Mouse (Mus musculus) hindbrain, embryonic 12.5 days (tissue): ENCODE measurements around the gene Sgcb. TPM values are rescaled to one million over a fixed set of nuclear protein-coding genes. Genes with fewer than 3 reads are reported as not detected.

Experiments
- ATAC-seq: fragments of 200-750 bp; cut with Nextera tagmentation; 2 replicates; pipeline ENCODE4 v1.8.0; 2017; ENCODE audit warnings: moderate TSS enrichment; ENCODE audit not compliant: low FRiP score
- H3K27ac ChIP-seq: fragments of 300-500 bp; sonication (generic); 2 replicates; pipeline ENCODE4 v1.5.1; 2016; ENCODE audit warnings: mild to moderate bottlenecking
- H3K27me3 ChIP-seq: fragments of 300-500 bp; sonication (generic); 2 replicates; pipeline ENCODE4 v1.6.1; 2016; ENCODE audit warnings: mild to moderate bottlenecking
- H3K36me3 ChIP-seq: fragments of 300-500 bp; sonication (generic); 2 replicates; pipeline ENCODE4 v1.6.1; 2016; ENCODE audit warnings: mild to moderate bottlenecking
- H3K4me1 ChIP-seq: fragments of 300-500 bp; sonication (generic); 2 replicates; pipeline ENCODE4 v1.6.1; 2016
- H3K4me2 ChIP-seq: fragments of 300-500 bp; sonication (generic); replicated peaks from 2 replicates; pipeline ENCODE4 v1.6.1; 2016; ENCODE audit warnings: mild to moderate bottlenecking
- H3K4me3 ChIP-seq: fragments of 300-500 bp; sonication (generic); 2 replicates; pipeline ENCODE4 v1.5.1; 2016; ENCODE audit warnings: mild to moderate bottlenecking
- H3K9ac ChIP-seq: fragments of 300-500 bp; sonication (generic); 2 replicates; pipeline ENCODE4 v1.6.1; 2016; ENCODE audit warnings: mild to moderate bottlenecking, moderate library complexity
- H3K9me3 ChIP-seq: fragments of 300-500 bp; sonication (generic); replicated peaks from 2 replicates; pipeline ENCODE4 v1.6.1; 2016; ENCODE audit warnings: mild to moderate bottlenecking
- WGBS: fragments of 180-500 bp; shearing (Covaris S2); methylation state at CpG from one replicate; pipeline ENCODE4 v1.1.7; 2016; 5-methylcytosine and 5-hydroxymethylcytosine counted together
- polyA plus RNA-seq: library from polyadenylated mRNA; unstranded; fragments of >200 nt; fragmentation: Nextera tagmentation; extraction: Ambion mirVana; gene quantifications from 2 replicates; pipeline ENCODE4 v1.2.1, GENCODE M21; 2016

Sgcb gene
- polyA plus RNA-seq, 1 experiment from 2014 or later, result 26.5 TPM

DNA sequence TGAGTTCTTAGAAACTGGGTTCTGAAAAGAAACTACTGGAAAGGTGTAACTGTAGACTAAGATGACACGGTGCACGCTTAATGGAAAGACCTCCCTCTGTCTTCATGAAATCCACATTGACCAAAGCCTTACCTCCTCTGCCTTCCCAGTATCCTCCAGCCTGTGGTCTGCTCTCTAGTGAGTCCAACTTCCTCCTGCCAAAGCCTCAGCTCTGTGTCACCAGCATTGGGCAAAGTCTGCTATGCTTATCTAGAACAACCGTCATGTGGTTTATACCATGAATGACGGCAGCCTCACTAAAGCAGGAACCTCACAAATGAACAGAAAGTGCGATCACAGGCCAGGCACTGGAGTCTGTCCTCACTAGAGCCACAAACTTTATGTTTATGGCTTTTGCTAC, 17.4 kb downstream of the Sgcb start:
- H3K4me2 ChIP-seq, result no peak overlapping the region
- 88% methylated on average over 5 of the region's 5 CpGs for WGBS
- no peak overlapping the region for H3K27ac ChIP-seq
- H3K9ac ChIP-seq, result no peak overlapping the region
- no peak for ATAC-seq
- H3K4me3 ChIP-seq, result no peak overlapping the region
- 0 out of 2 replicates have a peak, but pooled peaks cover 4% of the 10 kb centered on the region for H3K9me3 ChIP-seq
- H3K36me3 ChIP-seq, result peaks cover 15% of the 10 kb centered on the region
- peaks cover 9% of the 10 kb centered on the region for H3K4me1 ChIP-seq
- no peaks in the 10 kb centered on the region; the same call in 1 of the 2 replicates for H3K27me3 ChIP-seq

DNA sequence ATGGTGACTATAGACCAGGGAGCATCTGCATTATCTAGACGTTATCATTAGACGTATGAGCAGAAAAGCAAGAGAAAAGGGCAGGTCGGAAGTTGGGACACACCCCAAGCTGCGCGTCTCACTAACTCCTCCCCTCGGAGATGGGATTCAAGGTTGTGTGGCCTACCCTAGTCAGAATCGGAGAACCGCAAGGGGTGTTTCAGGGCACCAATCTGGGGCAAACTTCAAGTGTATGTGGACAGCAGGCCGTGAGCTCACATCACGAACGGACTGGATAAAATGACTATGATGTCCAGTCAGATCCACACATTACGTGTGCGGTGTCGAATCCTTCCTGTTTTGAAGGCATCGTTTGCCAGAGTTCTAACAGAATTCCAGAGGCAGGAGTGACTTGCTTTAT, 19.6 kb downstream of the Sgcb start:
- Histone ChIP-seq H3K27me3 (no peaks in the 10 kb centered on the region; the same call in 1 of the 2 replicates), H3K36me3 (no peaks in the 10 kb centered on the region), H3K4me3 (no peak overlapping the region), H3K9ac (no peak overlapping the region), H3K27ac (no peak overlapping the region), H3K9me3 (no peaks in the 10 kb centered on the region), H3K4me1 (peaks cover 9% of the 10 kb centered on the region), H3K4me2 (no peak overlapping the region)
- ATAC-seq, result no peak
- WGBS, result 76% methylated on average over 15 of the region's 15 CpGs

DNA sequence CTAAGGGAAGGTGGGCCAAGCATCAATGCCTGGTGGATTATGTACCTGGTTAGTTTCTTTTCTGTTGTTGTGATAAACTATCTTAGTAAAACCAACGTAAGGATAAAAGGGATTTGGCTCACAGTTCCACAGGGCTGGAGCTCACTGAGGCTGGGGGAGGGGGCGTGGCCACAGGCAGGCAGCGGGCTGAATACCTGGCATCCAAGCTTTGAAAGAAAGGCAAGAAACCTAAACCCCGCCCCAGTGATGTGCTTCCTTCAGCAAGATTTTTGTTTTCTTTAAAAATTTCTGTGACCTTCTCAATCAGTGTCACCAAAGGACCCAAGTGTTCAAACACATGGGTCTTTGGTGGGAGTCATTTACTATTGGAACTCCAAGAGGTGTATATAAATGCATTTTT, 20.0 kb downstream of the Sgcb start:
- 49% methylated on average over 4 of the region's 4 CpGs for WGBS
- Histone ChIP-seq H3K4me1 (peaks cover 9% of the 10 kb centered on the region), H3K9ac (no peak overlapping the region), H3K4me3 (no peak overlapping the region), H3K36me3 (no peaks in the 10 kb centered on the region), H3K4me2 (no peak overlapping the region), H3K27me3 (no peaks in the 10 kb centered on the region; the same call in 1 of the 2 replicates), H3K9me3 (no peaks in the 10 kb centered on the region), H3K27ac (no peak overlapping the region)
- ATAC-seq, result no peak

DNA sequence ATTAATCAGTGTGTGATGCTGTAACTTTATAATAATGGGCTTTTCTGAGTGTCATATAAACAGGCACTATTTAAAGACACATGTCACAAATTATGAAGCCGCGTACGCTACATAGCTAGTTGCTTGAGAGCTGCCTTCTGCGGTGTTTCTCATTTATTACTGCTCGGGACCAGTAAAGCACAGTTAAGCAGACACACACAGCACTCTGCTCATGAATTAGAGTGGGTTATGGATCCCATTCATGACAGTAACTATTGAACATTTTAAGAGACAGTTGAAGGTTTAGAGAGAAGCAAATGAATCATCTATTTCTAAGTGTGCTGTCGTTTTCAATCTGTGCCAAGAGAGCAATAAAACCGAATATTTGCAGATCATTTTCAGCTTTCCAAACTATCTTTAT, 20.7 kb downstream of the Sgcb start:
- Histone ChIP-seq H3K4me1 (peaks cover 9% of the 10 kb centered on the region), H3K9ac (no peak overlapping the region), H3K27me3 (no peaks in the 10 kb centered on the region; the same call in 1 of the 2 replicates), H3K4me3 (no peak overlapping the region), H3K9me3 (no peaks in the 10 kb centered on the region), H3K36me3 (no peaks in the 10 kb centered on the region), H3K27ac (no peak overlapping the region), H3K4me2 (no peak overlapping the region)
- ATAC-seq, result no peak
- WGBS, result 93% methylated on average over 7 of the region's 7 CpGs

DNA sequence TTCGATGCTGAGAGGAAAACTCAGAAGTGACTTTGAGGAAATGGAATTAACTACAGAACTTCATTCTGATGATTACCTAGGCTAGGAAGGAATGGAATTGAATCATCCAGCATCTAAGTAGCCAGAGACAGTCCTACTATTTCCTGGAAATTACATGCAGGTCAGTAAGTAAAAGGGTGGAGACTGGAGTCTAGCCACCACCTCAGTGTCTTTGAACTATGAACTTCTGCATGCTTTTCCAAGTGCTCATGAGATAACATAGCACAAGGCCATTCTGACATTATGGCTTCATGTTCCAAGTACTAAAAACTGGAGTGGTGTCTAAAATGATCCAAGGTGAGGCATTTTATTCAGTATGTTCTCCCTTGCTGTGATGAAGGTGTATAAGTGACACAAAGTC, 22.1 kb downstream of the Sgcb start:
- Histone ChIP-seq H3K4me1 (no peaks in the 10 kb centered on the region), H3K27ac (no peak overlapping the region), H3K9me3 (no peaks in the 10 kb centered on the region), H3K9ac (no peak overlapping the region), H3K4me3 (no peak overlapping the region), H3K36me3 (no peaks in the 10 kb centered on the region), H3K4me2 (no peak overlapping the region), H3K27me3 (no peaks in the 10 kb centered on the region; the same call in 1 of the 2 replicates)
- no peak for ATAC-seq
- 74% methylated on average over 1 of the region's 1 CpGs for WGBS

DNA sequence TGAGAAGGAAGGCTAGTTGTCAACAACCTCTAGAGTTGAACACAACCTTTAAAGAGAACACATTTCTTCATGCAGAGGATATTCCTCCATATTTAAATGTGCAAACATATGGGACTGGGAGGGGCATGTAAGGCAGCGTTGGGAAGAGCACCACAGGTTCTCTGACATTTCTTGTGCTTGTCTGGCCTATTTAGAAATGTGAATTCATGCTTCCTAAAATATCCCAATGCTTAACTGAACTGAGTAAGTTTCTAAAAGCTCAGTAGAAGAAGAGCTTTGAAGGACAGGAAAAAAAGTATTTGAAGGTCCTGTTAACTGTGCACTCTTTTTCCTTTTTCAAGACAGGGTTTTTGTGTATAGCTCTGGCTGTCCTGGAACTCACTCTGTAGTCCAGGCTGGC, 28.6 kb downstream of the Sgcb start:
- ATAC-seq, result no peak
- Histone ChIP-seq H3K27ac (no peak overlapping the region), H3K4me2 (no peak overlapping the region), H3K9me3 (no peaks in the 10 kb centered on the region), H3K4me3 (no peak overlapping the region), H3K4me1 (no peaks in the 10 kb centered on the region), H3K36me3 (no peaks in the 10 kb centered on the region), H3K27me3 (no peaks in the 10 kb centered on the region), H3K9ac (no peak overlapping the region)
- WGBS, result 80% methylated on average over 1 of the region's 1 CpGs

DNA sequence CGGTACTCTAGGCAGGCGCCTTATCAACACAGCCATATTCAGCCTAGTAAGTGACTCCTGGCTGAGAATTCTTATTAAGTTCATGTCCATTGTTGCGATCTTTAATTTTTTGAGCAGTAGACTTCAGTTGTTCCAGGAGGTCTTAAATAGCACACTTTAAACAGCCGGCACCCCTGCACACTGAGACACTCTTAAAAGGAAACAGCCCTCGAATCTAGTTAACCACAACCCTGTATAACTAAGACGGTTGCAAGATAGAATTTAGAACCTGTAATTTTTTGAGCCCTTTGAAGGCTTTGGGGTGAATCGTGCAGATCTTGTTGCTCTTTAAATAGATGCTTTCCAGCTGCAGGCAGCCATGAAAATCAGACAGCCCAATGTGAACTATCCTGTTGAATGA, 32.4 kb downstream of the Sgcb start:
- Histone ChIP-seq H3K36me3 (no peaks in the 10 kb centered on the region), H3K4me2 (no peak overlapping the region), H3K9ac (no peak overlapping the region), H3K4me3 (no peak overlapping the region), H3K4me1 (no peaks in the 10 kb centered on the region), H3K27me3 (no peaks in the 10 kb centered on the region), H3K27ac (no peak overlapping the region), H3K9me3 (no peaks in the 10 kb centered on the region)
- WGBS, result 85% methylated on average over 7 of the region's 7 CpGs
- no peak for ATAC-seq

DNA sequence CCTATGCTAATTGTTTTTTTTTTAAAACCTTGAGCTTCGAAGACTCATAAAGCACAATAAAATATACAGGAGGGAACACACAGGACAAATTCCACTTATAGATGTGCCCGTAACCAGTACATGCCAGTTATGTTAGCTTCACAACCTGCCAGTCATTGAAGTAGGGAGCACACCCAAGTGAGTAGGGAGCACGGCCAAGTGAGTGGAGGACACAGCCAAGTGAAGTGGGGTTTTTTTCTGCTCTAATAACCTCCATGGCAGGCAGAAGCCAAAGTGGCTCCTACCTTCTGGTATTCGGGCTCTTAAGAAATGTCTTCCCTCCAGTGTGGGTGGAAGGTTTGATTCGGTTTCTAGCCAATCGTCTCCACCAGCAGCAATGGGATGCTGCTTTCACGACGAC, 34.3 kb downstream of the Sgcb start:
- Histone ChIP-seq H3K4me1 (no peaks in the 10 kb centered on the region), H3K9me3 (peaks cover 5% of the 10 kb centered on the region; the same call in 1 of the 2 replicates), H3K4me2 (no peak overlapping the region), H3K36me3 (no peaks in the 10 kb centered on the region), H3K4me3 (no peak overlapping the region), H3K9ac (no peak overlapping the region), H3K27ac (no peak overlapping the region), H3K27me3 (no peaks in the 10 kb centered on the region)
- 92% methylated on average over 8 of the region's 8 CpGs for WGBS
- ATAC-seq, result no peak

DNA sequence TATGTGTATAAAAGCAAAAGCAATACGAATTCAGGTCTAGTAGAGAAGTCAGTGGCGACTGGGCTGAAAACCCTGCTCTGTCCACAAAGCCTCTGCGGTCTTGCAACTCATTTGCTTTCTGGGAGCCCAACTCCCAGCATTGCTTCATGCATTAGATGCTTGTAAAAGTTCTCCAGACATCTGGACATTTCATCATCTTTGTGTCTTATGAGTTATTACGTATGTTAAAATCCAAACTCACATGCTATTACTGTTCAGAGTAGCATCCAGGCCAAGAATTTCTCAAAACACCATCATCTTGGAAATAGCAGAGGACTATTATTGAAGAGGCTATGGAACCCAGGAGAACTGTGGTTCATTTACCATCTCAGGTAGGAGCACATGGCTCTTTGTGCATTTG, 36.5 kb downstream of the Sgcb start:
- Histone ChIP-seq H3K27me3 (no peaks in the 10 kb centered on the region), H3K4me3 (no peak overlapping the region), H3K27ac (no peak overlapping the region), H3K9me3 (peaks cover 13% of the 10 kb centered on the region), H3K4me2 (no peak overlapping the region), H3K9ac (no peak overlapping the region), H3K36me3 (no peaks in the 10 kb centered on the region), H3K4me1 (no peaks in the 10 kb centered on the region)
- no peak for ATAC-seq
- 98% methylated on average over 4 of the region's 4 CpGs for WGBS

DNA sequence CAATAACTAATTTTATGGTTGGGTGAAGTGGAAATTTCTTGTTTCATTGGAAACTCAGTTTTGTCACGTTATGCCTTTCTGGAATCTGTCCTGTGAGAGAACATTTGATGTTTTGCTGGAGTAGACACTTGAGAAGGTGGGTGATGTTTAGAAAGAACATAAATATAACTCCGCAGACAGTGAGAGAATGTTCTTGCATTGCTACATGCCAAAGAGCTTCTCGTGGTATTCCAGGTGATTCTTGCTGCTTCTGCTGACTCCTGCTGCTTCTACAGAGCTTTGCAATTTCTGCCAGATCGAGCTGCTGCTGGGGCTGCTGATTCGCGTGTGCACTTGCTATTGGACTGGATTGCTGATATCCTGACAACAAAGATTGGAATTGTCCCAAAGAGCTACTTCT, 42.6 kb downstream of the Sgcb start:
- Histone ChIP-seq H3K4me3 (no peak overlapping the region), H3K4me2 (no peak overlapping the region), H3K27me3 (no peaks in the 10 kb centered on the region), H3K9me3 (peaks cover 14% of the 10 kb centered on the region), H3K36me3 (no peaks in the 10 kb centered on the region), H3K27ac (no peak overlapping the region), H3K4me1 (peaks cover 8% of the 10 kb centered on the region; the same call in 1 of the 2 replicates), H3K9ac (no peak overlapping the region)
- WGBS, result 84% methylated on average over 6 of the region's 6 CpGs
- ATAC-seq, result no peak

DNA sequence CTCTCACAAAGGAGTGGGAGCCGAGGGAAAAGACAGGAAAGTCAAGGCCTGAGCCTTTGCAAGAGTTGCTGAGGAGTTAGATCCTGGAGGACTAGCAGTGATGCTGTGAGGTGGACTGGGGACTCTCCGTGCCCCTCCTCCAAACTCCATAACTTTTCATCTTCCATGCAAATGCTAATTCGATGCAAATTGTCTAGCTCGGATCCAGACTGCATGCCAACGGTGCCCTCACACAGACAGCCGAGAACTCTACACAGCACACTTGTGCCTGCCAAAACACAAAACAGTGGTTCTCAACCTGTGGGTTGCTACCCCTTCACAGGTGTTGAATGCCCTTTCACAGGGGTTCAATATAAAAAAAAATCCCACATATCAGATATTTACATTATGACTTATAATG, 43.0 kb downstream of the Sgcb start:
- Histone ChIP-seq H3K27me3 (no peaks in the 10 kb centered on the region), H3K4me1 (peaks cover 10% of the 10 kb centered on the region; the same call in 1 of the 2 replicates), H3K9ac (no peak overlapping the region), H3K27ac (no peak overlapping the region), H3K9me3 (peaks cover 11% of the 10 kb centered on the region), H3K4me3 (no peak overlapping the region), H3K4me2 (no peak overlapping the region), H3K36me3 (no peaks in the 10 kb centered on the region)
- WGBS, result 78% methylated on average over 6 of the region's 6 CpGs
- ATAC-seq, result no peak

DNA sequence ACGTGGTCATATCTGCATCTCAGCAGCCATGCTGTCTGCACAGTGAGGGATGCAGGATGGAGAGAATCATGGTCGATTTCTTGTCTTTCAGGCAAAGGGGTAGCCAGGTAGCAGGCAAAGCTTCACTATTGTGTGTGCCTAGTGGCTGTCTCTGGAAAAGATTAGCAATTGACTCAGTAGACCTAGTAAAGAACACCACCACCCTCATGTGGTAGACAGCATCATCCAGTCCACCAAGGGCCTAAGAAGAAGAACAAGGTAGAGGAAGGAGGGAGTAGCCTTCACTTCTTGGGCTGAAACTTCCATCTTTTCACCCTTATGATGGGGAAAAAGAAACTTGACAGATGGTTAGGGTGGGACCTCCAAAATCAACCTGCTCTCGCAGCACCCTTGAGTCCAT, 44.7 kb downstream of the Sgcb start:
- Histone ChIP-seq H3K27ac (no peak overlapping the region), H3K36me3 (no peaks in the 10 kb centered on the region), H3K27me3 (no peaks in the 10 kb centered on the region), H3K4me2 (no peak overlapping the region), H3K4me3 (no peak overlapping the region), H3K4me1 (peaks cover 17% of the 10 kb centered on the region), H3K9me3 (peaks cover 11% of the 10 kb centered on the region), H3K9ac (no peak overlapping the region)
- WGBS, result 80% methylated on average over 3 of the region's 3 CpGs
- ATAC-seq, result no peak

DNA sequence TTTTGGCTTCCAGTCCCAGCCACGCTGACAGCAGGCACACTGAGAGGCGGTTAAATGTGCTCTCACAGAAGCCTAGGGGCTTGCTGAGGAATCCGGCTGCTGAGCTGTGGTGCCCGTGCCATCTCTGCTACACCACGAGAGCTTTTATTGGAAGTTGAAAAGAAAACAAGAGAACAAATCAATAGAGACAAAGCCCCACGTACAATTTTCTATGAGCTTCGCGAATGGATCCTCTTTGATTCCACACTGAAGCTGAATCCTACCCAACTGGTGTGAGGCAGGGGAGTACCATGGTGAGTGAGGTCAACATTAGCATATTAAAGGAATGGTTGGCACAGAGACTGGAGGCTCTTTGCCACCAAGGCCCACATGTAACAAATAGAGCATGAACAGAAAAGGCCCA, 46.2 kb downstream of the Sgcb start:
- 40% methylated on average over 8 of the region's 8 CpGs for WGBS
- H3K4me2 ChIP-seq, result no peak overlapping the region
- peaks cover 17% of the 10 kb centered on the region for H3K4me1 ChIP-seq
- no peak for ATAC-seq
- H3K4me3 ChIP-seq, result no peak overlapping the region
- H3K27me3 ChIP-seq, result no peaks in the 10 kb centered on the region
- no peaks in the 10 kb centered on the region for H3K36me3 ChIP-seq
- no peak overlapping the region for H3K27ac ChIP-seq
- no peak overlapping the region for H3K9ac ChIP-seq
- H3K9me3 ChIP-seq, result peaks cover 6% of the 10 kb centered on the region; the same call in 1 of the 2 replicates
